Mouse (Mus musculus) macrophage (primary cell): ENCODE measurements around the gene Nos1ap. TPM values are rescaled to one million over a fixed set of nuclear protein-coding genes. Genes with fewer than 3 reads are reported as not detected.

Source experiments
- polyA plus RNA-seq: library from polyadenylated mRNA; stranded (reverse); fragments of 250-400 nt; gene quantifications from 3 replicates; pipeline ENCODE4 v1.2.4, GENCODE M21; 2018; ENCODE audit warnings: inconsistent platforms

Nos1ap gene
- polyA plus RNA-seq, 1 experiment from 2014 or later = 1.5 TPM

Other genes with a start within 250 kb of the Nos1ap start
- 0.11 to 2.1 TPM (median 0.33 TPM) in 3 replicates for gene Olfml2b, start 54.7 kb upstream of the Nos1ap start, polyA plus RNA-seq